Mouse (Mus musculus) frontal cortex, adult (tissue): ENCODE results near the gene Emp2.
A peak's percentile ranks its signal among the peaks of the same experiment; 100 is the strongest.

Experiments used
- ATAC-seq: cut with Nextera tagmentation; 2 replicates; pipeline ENCODE4 v1.9.2; 2017; ENCODE audit warnings: mild to moderate bottlenecking, moderate library complexity, mixed read lengths; ENCODE audit not compliant: low TSS enrichment

The Emp2 gene

GRCm38 (mm10) chr16:10313646-10314088 lies at the start of gene Emp2:
Gene Emp2, minus strand, starts transcription at chr16:10313968.
- peak; percentile 34; the same call in 1 of the 2 replicates for ATAC-seq

DNA sequence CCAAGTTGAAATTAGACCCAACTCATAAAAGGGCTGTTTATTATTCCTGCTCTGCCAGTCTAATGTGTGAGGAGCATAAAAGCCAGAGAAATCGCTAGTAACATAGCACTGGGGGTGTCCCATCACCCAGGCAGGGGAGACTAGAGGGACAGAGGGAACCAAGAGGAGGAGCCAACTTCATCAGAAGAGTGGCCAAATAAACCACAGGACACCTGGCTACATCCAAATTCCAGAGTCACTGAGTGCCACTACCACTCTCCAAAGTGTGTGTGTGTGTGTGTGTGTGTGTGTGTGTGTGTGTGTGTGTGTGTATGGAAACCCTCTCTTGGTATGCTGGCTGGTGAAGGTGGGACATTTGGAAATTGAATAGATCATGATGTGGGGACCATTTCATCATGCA lies 49.3 kb upstream of the Emp2 start:
- no peak for ATAC-seq

DNA sequence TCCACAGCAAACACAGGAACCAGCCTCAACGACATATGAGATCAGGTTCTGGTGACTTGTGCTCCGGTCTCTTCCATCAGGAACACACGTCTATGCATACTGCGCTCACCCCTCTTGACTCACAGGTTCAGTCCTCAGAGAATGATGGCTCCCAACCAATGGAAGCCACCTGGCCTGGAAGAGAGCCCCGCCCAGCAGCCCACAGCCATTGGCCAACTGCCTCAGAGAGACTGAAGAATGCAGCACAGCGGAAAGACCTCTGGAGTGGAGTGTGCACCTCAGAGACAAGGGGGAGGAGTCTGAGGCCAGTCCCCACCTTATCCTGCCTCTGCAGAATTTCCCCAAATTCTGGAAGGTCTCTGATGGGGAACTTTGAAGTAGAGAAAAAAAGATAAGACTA lies 45.5 kb upstream of the Emp2 start:
- ATAC-seq, result no peak

DNA sequence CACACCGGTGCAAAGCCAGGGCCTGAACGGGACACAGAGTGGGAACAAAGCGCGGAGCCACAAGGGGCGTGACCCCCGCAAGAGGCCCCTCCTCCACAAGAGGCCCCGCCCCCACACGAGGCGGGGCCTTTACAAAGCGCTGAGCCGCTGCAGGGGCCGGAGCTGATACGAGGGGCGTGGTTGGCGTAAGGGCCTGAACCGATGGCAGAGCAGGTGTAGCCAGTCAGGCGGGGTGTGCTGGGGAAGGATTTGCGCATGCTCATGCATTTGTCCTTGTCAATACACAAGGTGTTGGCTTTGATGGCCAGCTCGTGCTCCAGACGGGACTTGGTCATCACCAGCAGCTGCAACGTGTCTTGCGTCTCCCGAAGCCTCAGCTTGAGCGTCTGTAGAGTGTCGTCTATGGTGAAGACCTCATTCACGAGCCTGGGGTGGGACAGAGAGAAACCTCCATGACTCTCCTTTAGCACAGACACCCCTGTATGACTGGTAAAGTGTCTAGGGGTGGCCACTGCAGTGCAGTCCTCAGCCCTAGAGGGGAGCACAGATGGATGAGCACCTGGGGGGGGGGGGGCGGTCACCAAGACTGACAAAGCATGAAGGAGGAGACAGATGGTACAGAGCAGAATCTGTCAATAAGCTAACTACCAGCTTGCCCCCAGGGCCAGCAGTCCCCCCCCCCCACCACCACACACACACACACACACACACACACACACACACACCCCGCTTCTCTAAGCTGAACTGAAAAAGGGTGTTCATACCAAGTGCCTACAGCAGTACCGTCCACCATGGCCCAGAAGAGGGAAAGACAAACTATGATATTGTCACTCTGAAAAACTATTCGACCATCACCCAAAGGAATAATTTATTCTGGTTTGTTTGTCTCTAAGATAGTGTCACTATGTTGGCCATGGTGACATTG lies 44.5 kb upstream of the Emp2 start:
- no peak for ATAC-seq

DNA sequence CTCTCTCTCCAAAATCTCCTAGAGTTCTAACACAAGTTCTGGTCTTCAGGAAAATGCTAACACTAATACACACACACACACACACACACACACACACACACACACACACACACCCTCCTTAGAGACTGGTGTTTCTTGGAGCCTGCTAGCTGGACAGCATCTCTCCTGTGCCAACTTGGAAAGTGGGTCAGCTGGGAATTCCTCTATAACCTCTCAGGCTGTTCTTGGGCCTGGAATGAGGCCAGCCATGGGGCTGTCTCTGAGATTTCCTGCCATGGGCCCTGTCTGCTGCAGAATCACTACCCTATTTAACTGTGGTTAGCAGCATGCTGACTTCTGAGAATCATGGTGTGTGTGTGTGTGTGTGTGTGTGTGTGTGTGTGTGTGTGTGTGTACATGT lies 41.2 kb upstream of the Emp2 start:
- 0 out of 2 replicates have a peak, but pooled peaks have one; percentile 41 for ATAC-seq

- no peak for ATAC-seq
These were observed 37.4 kb upstream of the Emp2 start for GRCm38 (mm10) chr16:10351050-10351636.

DNA sequence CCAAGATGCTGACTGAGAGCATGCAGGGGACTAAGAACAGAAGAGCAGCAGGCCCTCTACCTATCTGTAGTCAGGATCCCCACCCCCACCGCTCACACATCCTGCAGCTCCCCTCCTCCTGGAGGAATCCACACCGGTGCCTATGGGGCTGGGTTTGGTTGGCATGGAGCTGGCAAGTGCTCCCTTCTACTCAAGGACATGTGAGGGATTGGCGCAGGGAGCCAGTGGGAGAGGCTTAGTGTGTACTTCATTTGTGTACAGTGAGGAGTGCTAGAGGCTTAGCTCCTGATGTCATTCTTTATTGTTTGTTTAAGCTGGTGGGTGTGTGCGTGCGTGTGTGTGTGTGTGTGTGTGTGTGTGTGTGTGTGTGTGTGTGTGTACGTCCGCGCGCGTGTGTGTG lies 36.1 kb upstream of the Emp2 start:
- no peak for ATAC-seq

- ATAC-seq, result no peak
These were observed 35.7 kb upstream of the Emp2 start for GRCm38 (mm10) chr16:10349436-10349835.

DNA sequence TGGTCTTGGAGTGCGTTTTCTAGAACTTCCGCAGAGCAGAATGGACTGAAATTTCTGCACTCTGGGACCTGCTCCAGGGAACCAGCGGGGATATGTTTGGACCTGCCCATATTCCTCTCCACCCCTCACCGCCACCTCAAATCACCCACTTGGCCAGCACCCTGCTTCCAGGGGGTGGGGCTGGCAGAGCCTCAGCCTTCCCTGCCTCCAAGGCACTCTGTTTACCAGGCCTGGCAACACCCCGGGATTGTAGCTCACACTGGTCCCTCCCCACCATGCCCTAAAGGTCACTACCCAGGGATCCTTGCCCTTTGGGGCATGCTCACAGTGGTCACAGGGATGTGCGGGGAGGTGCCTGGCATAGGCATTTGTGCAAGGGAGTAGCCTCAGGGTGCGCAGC lies 33.8 kb upstream of the Emp2 start:
- ATAC-seq, result peak; percentile 20; the same call in 1 of the 2 replicates

GRCm38 (mm10) chr16:10341110-10341509 lies 27.3 kb upstream of the Emp2 start:
- no peak for ATAC-seq

GRCm38 (mm10) chr16:10339930-10340329 lies 26.2 kb upstream of the Emp2 start:
- ATAC-seq, result no peak

DNA sequence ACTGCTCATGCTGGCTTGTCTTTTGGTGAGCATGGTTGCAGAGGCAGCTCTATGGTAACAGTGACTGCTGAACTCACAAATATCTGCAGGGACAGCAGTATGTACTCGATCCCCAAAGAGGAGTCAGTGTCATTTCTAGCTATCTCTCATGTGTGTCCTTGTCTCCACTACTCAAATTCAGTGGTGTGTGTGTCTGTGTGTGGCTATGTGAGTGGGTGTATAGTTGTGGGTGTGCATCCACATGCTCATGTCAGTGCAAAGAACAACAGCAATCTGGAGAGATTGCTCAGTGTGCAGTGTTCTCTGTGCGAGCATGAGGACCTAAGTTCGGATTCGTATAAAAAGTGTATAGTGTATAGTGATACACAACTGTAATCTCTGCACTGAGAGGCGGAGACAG lies 24.8 kb upstream of the Emp2 start:
- peak; percentile 67 for ATAC-seq

- peak; percentile 58; the same call in 1 of the 2 replicates for ATAC-seq
These were observed 23.8 kb upstream of the Emp2 start for GRCm38 (mm10) chr16:10337422-10338197.

DNA sequence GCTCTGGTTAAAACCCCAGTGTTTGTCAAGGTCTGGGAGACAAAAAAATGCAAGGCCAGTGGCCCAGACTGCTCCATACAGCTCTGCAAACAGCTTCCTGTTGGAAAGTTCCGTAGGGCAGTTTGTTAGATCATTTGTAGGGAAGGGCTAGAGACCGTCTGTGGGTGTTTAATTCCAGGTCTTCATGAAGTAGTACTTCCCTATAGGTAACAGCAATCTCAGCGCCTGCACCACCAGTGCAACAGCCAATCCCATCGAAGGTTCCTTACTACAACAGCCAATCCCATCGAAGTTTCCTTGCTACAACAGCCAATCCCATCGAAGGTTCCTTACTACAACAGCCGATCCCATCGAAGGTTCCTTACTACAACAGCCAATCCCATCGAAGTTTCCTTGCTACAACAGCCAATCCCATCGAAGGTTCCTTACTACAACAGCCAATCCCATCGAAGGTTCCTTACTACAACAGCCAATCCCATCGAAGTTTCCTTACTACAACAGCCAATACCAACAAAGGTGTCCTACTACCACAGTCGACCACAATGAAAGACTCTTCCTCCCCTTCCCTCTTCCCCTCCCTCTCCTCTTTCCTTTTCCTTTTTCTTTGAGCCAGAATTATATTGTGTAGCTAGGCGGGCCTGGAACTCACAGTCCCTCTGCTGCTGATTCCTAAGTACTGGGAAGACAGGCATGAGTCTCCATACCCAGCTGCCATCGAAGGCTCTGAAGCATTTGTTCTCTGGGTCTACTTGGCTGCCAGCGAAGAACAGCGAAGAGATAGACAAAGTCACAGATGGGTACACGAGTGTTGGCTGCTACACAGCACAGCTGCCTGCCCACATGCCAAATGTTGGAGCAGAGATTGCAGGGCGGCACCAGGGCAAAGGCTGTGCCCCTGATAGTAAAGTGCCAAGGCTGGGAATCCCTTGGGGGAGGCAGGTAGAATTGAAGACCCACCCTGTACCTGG lies 23.0 kb upstream of the Emp2 start:
- no peak for ATAC-seq

DNA sequence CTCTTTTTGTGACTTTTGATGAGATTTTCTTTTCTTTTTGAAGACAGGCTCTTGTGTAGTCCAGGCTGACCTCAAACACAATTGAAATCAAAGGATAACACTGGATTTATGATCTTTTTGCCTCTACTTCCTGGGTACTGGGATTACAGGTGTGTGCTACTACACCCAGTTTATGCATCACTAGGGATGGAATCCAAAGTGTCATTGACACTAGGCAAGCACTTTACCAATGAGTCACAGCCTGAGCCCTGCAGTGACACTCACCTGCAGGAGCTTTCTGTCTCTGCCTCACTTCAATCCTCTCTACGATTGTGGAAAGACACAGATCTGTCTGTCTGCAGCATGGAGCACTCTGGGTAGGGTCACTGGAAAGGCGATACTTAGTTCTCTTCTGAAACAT lies 22.2 kb upstream of the Emp2 start:
- no peak for ATAC-seq

DNA sequence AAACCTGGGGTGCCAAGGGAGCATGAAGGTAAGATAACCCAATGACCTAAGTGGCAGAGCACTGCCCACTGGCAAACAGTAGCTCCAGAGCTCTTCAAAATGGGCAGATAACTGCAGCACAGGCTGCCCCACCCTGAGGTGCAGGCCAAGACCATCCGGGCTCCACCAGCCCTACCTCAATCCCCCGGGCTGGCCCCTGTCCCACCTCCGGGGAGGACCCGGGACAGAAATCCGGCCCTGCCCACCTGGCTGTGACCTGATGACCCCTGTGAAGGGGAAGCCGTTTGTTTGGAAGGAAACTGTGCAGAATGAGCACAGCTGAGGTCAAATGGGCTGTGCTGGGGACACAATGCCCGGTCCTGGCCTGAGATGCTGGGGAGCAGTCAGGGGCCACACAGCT lies 19.0 kb upstream of the Emp2 start:
- no peak for ATAC-seq

DNA sequence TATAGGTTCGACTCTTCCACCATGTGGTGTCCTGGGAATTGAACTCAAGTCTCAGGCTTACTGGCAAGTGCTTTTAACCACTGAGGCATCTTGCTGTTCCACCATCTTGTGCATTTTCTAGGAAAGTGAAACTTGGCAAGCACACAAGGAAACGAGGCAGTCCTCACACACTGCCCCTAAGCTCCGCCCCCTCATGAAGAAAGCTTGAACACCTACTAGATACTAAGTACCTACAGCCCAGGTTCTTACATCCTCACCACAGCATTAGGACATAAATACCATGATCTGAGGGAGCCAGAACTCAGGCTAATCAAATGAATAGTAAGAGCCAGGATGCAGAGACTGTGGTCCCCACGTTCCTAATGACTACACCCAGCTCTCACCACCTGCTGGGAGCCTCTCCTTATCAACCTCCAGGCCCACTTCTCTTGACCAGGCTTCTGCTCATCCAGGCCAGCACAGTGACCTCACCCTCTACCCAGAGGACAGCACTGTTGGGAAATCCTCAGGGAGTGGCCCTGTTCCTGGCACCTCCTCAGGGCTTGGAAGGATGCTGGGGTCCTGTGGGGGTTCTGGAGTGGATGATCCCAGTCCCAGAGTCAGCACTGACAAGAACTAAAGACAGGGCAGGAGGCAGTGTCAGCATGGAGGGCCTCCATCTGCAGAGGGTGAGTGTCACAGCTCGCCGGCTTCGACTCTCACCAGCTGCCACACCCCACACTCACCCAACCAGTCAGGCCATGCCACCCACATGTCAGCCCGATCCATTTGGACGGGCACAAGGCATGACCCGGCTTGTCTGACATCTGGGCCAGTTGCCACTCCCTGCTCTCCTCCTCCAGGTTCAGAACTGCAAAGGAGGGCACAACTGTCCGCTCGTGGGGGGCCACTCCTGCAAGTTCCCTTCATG lies 17.1 kb upstream of the Emp2 start:
- no peak for ATAC-seq

DNA sequence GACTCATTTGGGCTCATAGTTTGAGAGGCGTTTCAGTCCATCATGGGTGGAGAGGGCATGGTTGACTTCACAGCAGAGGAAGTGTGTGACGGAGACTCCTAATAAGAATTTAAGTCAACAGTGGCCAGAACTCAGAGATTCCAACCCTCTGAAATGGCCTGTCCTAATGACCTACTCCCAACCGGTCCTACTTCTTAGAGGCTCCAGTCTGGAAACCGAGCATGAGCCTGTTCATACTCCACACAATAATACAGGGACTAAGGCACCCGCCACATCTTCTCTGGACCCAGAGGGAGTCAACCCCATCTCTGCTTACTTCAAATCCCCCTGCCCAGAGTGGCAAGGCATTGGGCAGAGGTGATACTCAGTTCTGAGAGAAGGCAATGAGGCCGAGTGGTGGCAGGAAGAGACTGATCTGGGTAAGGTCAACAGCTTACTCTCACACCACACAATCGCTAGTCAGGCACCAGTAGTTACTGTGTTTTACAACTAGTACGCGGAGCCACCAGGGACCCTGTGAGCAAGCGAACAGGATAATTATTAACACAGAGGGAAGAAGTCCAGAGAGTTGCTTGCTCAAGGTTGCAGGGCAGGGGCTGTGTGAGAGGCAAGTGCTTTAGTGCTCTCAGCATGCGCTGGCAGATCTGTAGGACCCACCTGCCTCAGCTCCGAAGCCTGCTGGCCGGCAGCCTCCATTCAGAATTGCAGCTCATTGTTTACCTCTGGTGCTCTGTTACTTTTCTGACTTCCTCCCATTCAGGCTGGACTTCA lies 14.0 kb upstream of the Emp2 start:
- no peak for ATAC-seq

DNA sequence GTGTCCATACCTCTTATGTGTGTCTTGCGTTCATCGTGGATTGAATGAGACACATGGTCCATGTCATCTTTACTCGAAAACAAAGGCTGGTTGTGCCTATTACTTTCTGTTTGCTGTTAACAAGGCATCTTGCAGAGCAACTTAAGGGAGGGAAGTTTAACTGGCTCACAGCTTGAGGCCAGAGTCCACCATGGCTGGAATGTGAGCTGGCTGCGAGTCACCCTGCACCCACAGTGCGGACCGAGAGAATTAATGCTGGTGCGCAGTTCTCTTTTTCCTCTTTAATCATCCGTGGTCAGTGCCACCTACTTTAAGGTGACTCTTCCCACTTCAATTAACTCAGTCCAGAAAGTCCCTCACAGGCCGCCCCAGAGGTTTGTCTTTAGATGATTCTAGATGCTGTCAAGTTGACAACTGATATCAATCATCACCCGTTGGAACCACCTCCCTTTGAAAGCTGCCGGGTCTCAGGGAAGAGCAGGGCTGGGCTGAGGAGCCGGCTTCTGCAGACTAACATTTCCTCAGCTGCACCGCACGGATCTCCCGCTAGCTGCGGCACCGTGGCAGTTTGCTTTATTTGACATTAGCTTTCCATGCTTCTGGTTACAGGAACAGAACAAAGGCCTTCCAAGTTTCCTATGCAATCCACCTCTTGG lies 6.3 kb upstream of the Emp2 start:
- no peak for ATAC-seq
